Mouse (Mus musculus) embryonic facial prominence, embryonic 13.5 days (tissue): ENCODE data around the gene Rfx8. TPM values are rescaled to one million over a fixed set of nuclear protein-coding genes. Genes with fewer than 3 reads are reported as not detected.
"Not testable (repeated sequence)": the region's sequence is repeated elsewhere in the genome, so short reads cannot be mapped to it uniquely, and the experiment has no call there.

Experiments
- ATAC-seq: fragments of 200-750 bp; cut with Nextera tagmentation; 2 replicates; pipeline ENCODE4 v1.8.0; 2017; ENCODE audit warnings: low read depth; ENCODE audit not compliant: insufficient number of reproducible peaks, insufficient read depth, low FRiP score, low TSS enrichment
- H3K27ac ChIP-seq: fragments of 300-500 bp; sonication (generic); 2 replicates; pipeline ENCODE4 v1.5.1; 2015; ENCODE audit warnings: moderate library complexity, mild to moderate bottlenecking, inconsistent platforms
- H3K27me3 ChIP-seq: fragments of 300-500 bp; sonication (generic); 2 replicates; pipeline ENCODE4 v1.6.1; 2015; ENCODE audit warnings: mild to moderate bottlenecking, inconsistent platforms
- H3K36me3 ChIP-seq: fragments of 300-500 bp; sonication (generic); 2 replicates; pipeline ENCODE4 v1.6.1; 2015; ENCODE audit warnings: mild to moderate bottlenecking, inconsistent platforms
- H3K4me1 ChIP-seq: fragments of 300-500 bp; sonication (generic); 2 replicates; pipeline ENCODE4 v1.6.1; 2015; ENCODE audit warnings: inconsistent platforms
- H3K4me2 ChIP-seq: fragments of 300-500 bp; sonication (generic); 2 replicates; pipeline ENCODE4 v1.6.1; 2015; ENCODE audit warnings: moderate library complexity, mild to moderate bottlenecking, inconsistent platforms
- H3K4me3 ChIP-seq: fragments of 300-500 bp; sonication (generic); 2 replicates; pipeline ENCODE4 v1.5.1; 2015; ENCODE audit warnings: mild to moderate bottlenecking, inconsistent platforms
- H3K9ac ChIP-seq: fragments of 300-500 bp; sonication (generic); 2 replicates; pipeline ENCODE4 v1.6.1; 2015; ENCODE audit warnings: mild to moderate bottlenecking, inconsistent platforms
- H3K9me3 ChIP-seq: fragments of 300-500 bp; sonication (generic); 2 replicates; pipeline ENCODE4 v1.6.1; 2016; ENCODE audit warnings: inconsistent platforms
- WGBS: fragments of 180-500 bp; shearing (Covaris S2); methylation state at CpG from one replicate; pipeline ENCODE4 v1.1.7; 2015; ENCODE audit warnings: mixed read lengths; 5-methylcytosine and 5-hydroxymethylcytosine counted together
- polyA plus RNA-seq: library from polyadenylated mRNA; unstranded; fragments of >200 nt; fragmentation: Nextera tagmentation; extraction: Ambion mirVana; gene quantifications from 2 replicates; pipeline ENCODE4 v1.2.1, GENCODE M21; 2015

Gene Rfx8
- polyA plus RNA-seq, 1 experiment from 2014 or later, result 2.1 TPM

DNA sequence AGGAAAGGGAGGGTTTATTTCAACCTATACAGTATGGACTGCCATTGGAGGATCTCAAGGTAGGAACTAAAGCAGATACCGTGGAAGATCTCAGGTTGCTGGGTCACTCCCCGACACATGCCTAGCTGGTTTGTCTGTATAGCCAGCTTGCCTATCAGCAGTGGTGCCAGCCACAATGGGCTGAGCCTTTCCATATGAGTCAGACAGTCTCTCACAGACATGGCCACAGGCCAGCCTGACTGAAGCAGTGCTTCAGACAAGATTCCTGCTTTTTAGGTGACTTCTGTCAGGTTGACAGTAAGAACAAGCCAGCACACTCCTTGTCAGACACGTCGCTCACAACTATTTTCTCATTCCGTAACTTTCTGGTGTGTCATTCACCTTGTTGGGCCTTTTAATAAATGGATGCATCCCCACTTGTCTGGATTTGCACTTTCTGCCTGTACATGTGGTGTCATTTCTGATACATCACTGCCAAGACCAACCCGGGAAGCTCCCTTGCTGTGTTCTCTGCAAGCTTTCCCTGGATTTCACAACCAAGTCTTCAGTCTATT lies 63.7 kb downstream of the Rfx8 start:
- Histone ChIP-seq H3K27me3 (peaks cover 13% of the 10 kb centered on the region), H3K4me3 (no peak overlapping the region), H3K9ac (no peak overlapping the region), H3K4me2 (no peak overlapping the region), H3K4me1 (no peaks in the 10 kb centered on the region), H3K9me3 (peaks cover 4% of the 10 kb centered on the region; the same call in 1 of the 2 replicates), H3K36me3 (no peaks in the 10 kb centered on the region), H3K27ac (no peak overlapping the region)
- 74% methylated on average over 6 of the region's 6 CpGs for WGBS
- ATAC-seq, result no peak

GRCm38 (mm10) chr1:39654901-39655300 lies 65.9 kb downstream of the Rfx8 start:
- ATAC-seq, H3K9me3 ChIP-seq, H3K4me3 ChIP-seq, H3K4me2 ChIP-seq, H3K27ac ChIP-seq, H3K36me3 ChIP-seq, H3K9ac ChIP-seq: not testable (repeated sequence)
- 90% methylated on average over 18 of the region's 18 CpGs for WGBS
- Histone ChIP-seq H3K4me1 (peaks cover 14% of the 10 kb centered on the region), H3K27me3 (peaks cover 35% of the 10 kb centered on the region)

GRCm38 (mm10) chr1:39653028-39653427 lies 67.8 kb downstream of the Rfx8 start:
- Histone ChIP-seq H3K9me3 (no peaks in the 10 kb centered on the region), H3K9ac (no peak overlapping the region), H3K4me1 (peaks cover 17% of the 10 kb centered on the region), H3K27me3 (peaks cover 50% of the 10 kb centered on the region), H3K4me3 (no peak overlapping the region), H3K36me3 (no peaks in the 10 kb centered on the region), H3K27ac (no peak overlapping the region), H3K4me2 (no peak overlapping the region)
- 83% methylated on average over 4 of the region's 4 CpGs for WGBS
- ATAC-seq, result no peak

- Histone ChIP-seq H3K4me2 (peak within 1 kb of the TSS; percentile 100), H3K4me1 (peaks cover 17% of the 10 kb centered on the region), H3K27me3 (peaks cover 55% of the 10 kb centered on the region), H3K4me3 (peak within 1 kb of the TSS; percentile 55), H3K27ac (no peak within 1 kb of the TSS), H3K36me3 (no peaks in the 10 kb centered on the region), H3K9ac (peak within 1 kb of the TSS; percentile 70), H3K9me3 (no peaks in the 10 kb centered on the region)
- 38% methylated on average over 9 of the region's 9 CpGs for WGBS
- no peak for ATAC-seq
These were observed 69.6 kb downstream of the Rfx8 start, which contains the start of gene Creg2 for GRCm38 (mm10) chr1:39651241-39651548. TSS of gene Creg2 (minus strand) at chr1:39651474.

- Histone ChIP-seq H3K36me3 (no peaks in the 10 kb centered on the region), H3K4me3 (peak overlapping the region; percentile 55), H3K4me2 (peak overlapping the region; percentile 100), H3K9ac (peak overlapping the region; percentile 70), H3K27ac (no peak overlapping the region), H3K9me3 (no peaks in the 10 kb centered on the region), H3K4me1 (peaks cover 17% of the 10 kb centered on the region), H3K27me3 (peaks cover 55% of the 10 kb centered on the region)
- 2% methylated on average over 73 of the region's 73 CpGs for whole genome bisulfite sequencing
- ATAC-seq, result peak; percentile 20; the same call in 1 of the 2 replicates
These were observed 70.2 kb downstream of the Rfx8 start for GRCm38 (mm10) chr1:39650435-39651240.

GRCm38 (mm10) chr1:39649691-39650434 lies 70.9 kb downstream of the Rfx8 start:
- Histone ChIP-seq H3K9ac (peak overlapping the region; percentile 70), H3K27ac (no peak overlapping the region), H3K4me2 (peak overlapping the region; percentile 100), H3K4me3 (peak overlapping the region; percentile 55), H3K36me3 (no peaks in the 10 kb centered on the region), H3K4me1 (peaks cover 17% of the 10 kb centered on the region), H3K9me3 (no peaks in the 10 kb centered on the region), H3K27me3 (peaks cover 55% of the 10 kb centered on the region)
- ATAC-seq, result no peak
- 15% methylated on average over 17 of the region's 17 CpGs for WGBS

GRCm38 (mm10) chr1:39648584-39648983 lies 72.2 kb downstream of the Rfx8 start:
- H3K27me3 ChIP-seq, result peaks cover 55% of the 10 kb centered on the region
- H3K36me3 ChIP-seq, result no peaks in the 10 kb centered on the region
- ATAC-seq, result no peak
- WGBS, result 89% methylated on average over 7 of the region's 7 CpGs
- peaks cover 17% of the 10 kb centered on the region for H3K4me1 ChIP-seq
- no peaks in the 10 kb centered on the region for H3K9me3 ChIP-seq
- no peak overlapping the region for H3K27ac ChIP-seq
- no peak overlapping the region for H3K9ac ChIP-seq
- no peak overlapping the region for H3K4me2 ChIP-seq
- H3K4me3 ChIP-seq, result no peak overlapping the region

- no peak overlapping the region for H3K9ac ChIP-seq
- peaks cover 4% of the 10 kb centered on the region; the same call in 1 of the 2 replicates for H3K9me3 ChIP-seq
- no peak overlapping the region for H3K4me2 ChIP-seq
- 47% methylated on average over 8 of the region's 8 CpGs for WGBS
- H3K27me3 ChIP-seq, result peaks cover 33% of the 10 kb centered on the region
- H3K4me1 ChIP-seq, result peaks cover 16% of the 10 kb centered on the region
- no peaks in the 10 kb centered on the region for H3K36me3 ChIP-seq
- no peak overlapping the region for H3K4me3 ChIP-seq
- ATAC-seq, result no peak
- H3K27ac ChIP-seq, result 0 out of 2 replicates have a peak overlapping the region, but pooled peaks have one; percentile 7
These were observed 74.7 kb downstream of the Rfx8 start for GRCm38 (mm10) chr1:39645905-39646759.

- Histone ChIP-seq H3K4me1 (no peaks in the 10 kb centered on the region), H3K4me2 (no peak overlapping the region), H3K9me3 (peaks cover 4% of the 10 kb centered on the region; the same call in 1 of the 2 replicates), H3K36me3 (no peaks in the 10 kb centered on the region), H3K4me3 (no peak overlapping the region), H3K27me3 (peaks cover 16% of the 10 kb centered on the region), H3K9ac (no peak overlapping the region), H3K27ac (no peak overlapping the region)
- WGBS, result 67% methylated on average over 1 of the region's 1 CpGs
- ATAC-seq, result no peak
These were observed 76.5 kb downstream of the Rfx8 start for GRCm38 (mm10) chr1:39644333-39644732.

- peaks cover 4% of the 10 kb centered on the region for H3K4me1 ChIP-seq
- ATAC-seq, result no peak
- H3K9ac ChIP-seq, result no peak overlapping the region
- no peak overlapping the region for H3K27ac ChIP-seq
- 86% methylated on average over 7 of the region's 7 CpGs for WGBS
- no peaks in the 10 kb centered on the region for H3K27me3 ChIP-seq
- H3K9me3 ChIP-seq, result peaks cover 4% of the 10 kb centered on the region; the same call in 1 of the 2 replicates
- no peak overlapping the region for H3K4me3 ChIP-seq
- H3K4me2 ChIP-seq, result no peak overlapping the region
- no peaks in the 10 kb centered on the region for H3K36me3 ChIP-seq
These were observed 79.1 kb downstream of the Rfx8 start for GRCm38 (mm10) chr1:39641667-39642066.

DNA sequence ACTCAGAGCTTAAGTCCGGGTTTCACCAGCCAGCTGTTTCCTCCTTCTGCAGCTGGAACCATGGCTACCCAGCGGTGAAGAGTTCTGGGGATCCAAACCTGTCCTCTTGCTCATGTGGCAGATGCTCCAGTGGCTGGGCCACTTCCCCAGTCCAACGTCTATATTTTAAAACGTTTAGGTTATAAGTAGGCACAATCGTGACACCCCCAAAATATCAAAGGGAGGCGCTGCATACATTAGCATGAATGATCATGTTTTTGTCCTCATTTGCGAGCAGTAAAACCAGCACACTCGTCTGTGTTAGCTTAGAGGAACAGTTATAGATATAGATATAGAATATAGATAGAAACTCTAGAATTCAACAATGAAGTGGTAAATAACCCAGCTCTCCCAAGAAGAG lies 83.7 kb downstream of the Rfx8 start:
- 58% methylated on average over 8 of the region's 8 CpGs for WGBS
- Histone ChIP-seq H3K4me2 (no peak overlapping the region), H3K4me3 (no peak overlapping the region), H3K27me3 (no peaks in the 10 kb centered on the region), H3K27ac (no peak overlapping the region), H3K9me3 (peaks cover 4% of the 10 kb centered on the region; the same call in 1 of the 2 replicates), H3K36me3 (no peaks in the 10 kb centered on the region), H3K9ac (no peak overlapping the region), H3K4me1 (peaks cover 7% of the 10 kb centered on the region)
- ATAC-seq, result no peak
